Mouse (Mus musculus) cerebral cortex, adult 2 months (tissue): ENCODE results near the gene Cntfr.

Source experiments
- WGBS: fragments of 180-500 bp; shearing (Covaris S2); methylation state at CpG from one replicate; pipeline ENCODE4 v1.1.7; 2018; 5-methylcytosine and 5-hydroxymethylcytosine counted together

The Cntfr gene

DNA sequence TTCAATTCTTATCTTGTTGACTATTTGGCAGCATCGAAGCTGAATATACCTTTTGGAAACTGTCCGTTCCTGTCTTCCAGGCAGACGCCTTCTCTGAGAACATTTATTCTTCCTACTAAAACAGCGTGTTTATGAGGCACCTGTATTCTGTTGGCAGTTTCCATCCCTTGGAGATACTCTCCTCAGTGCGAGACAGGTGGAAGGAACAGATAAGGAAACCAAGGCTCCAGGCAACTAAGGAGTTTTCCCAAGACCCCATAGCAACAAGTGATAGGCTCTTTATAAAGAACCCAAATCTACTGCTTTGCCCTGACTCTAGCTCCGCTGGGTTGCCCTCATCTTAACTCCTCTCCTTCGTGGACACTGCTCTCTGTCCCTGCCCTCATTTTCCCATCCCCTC is 48.3 kb downstream of the Cntfr start:
- 73% methylated on average over 7 of the region's 7 CpGs for WGBS

DNA sequence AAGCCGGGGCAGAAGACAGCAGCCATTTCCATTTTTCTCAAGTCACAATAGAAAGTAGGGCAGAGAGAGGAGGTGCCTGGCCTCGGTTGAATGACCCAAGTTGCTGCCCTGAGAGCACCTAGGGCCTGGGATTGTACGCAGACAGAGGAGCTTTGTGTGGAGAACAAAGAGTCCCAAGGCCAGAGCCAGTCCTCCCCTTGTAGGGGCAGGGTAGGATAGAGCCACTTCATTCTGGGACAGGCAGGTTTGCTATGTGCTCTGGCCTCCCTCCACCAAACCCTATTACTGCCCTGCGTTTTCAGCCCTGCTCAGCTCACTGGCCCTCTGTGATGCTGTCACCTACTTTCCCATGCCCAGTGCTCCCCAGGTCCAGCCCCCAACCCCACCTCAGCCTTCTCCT is 48.7 kb downstream of the Cntfr start:
- 63% methylated on average over 4 of the region's 4 CpGs for WGBS

DNA sequence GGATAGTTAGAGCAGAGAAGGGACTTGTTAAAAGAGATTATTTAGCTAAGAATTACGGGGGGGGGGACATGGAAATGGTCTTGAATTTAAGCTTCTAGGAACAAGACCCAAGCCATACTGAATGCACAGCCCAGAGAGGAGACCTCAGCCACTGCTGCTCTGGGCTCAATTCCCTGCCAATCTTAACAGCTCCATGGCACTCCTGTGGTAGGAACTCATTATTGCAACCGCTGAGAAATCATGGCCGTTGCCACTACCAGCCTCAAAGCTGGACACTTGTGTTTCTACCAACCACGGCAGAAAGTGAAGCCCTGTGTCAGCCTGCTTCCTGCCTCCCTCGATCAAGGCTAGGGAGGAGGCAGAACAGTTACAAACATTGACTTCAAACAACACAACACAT is 51.4 kb downstream of the Cntfr start:
- 33% methylated on average over 5 of the region's 5 CpGs for WGBS

DNA sequence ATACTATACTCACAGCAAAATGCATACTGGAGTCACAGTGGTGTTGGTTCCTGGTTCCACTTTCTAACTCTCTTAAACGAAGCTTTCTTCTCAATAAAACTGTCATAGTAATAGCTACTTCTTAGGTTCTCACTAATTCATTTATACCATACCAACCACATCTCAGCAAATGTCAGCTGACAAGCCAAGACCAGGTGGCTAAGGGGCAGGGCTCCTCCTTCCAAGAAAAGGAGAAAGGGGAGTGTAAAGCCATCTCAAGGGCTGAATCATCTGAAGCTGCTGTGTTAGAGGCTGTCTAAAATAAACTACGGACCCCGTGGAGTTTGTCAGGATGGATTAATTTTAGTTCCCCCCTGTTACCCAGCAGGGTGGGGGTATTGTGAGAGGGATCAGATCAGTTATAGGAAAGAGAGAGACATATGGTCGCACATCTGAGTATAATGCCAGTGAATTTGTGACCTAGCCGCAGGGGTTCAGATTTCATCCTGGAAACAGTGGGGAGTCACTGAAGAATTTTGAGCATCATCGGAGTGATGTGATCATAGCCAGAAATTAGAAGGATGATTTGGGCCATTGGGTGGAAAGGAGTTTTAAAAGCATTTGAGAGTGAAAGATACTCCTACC is 55.6 kb downstream of the Cntfr start:
- WGBS = 74% methylated on average over 6 of the region's 6 CpGs

DNA sequence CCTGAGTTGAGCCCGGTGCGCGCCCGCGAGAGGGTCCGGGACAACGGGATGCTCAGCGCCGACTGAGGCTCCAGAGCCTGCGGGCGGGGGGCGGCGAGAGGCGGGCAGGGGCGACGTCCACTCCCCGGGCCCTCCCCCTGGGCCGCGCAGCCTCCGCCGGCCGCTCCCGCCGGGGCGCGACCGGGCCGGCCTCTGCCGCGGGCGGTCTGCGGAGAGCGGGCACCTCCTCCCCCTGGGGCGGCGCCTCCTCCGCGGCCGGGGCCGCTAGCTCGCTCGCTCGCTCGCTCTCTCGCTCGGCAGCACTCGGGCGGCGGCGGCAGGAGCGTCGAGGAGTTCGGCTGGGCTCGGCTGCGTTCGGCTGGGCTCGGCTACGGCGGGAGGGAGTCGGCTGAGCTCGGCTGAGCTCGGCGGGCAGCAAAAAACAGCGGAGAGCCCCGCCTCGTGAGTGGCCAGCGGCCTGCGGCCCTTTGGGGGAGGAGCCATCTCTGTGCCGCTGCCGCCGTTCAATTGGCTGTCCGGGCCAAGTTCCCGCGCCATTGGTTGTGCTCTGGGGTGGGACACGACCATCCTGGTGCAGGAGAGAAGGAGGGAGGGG is 56.9 kb downstream of the Cntfr start, which contains the start of gene Enho:
Gene Enho, minus strand, starts transcription at position 412 of the 595 bp plus-strand sequence.
- under 1% methylated on average over 70 of the region's 74 CpGs for WGBS

DNA sequence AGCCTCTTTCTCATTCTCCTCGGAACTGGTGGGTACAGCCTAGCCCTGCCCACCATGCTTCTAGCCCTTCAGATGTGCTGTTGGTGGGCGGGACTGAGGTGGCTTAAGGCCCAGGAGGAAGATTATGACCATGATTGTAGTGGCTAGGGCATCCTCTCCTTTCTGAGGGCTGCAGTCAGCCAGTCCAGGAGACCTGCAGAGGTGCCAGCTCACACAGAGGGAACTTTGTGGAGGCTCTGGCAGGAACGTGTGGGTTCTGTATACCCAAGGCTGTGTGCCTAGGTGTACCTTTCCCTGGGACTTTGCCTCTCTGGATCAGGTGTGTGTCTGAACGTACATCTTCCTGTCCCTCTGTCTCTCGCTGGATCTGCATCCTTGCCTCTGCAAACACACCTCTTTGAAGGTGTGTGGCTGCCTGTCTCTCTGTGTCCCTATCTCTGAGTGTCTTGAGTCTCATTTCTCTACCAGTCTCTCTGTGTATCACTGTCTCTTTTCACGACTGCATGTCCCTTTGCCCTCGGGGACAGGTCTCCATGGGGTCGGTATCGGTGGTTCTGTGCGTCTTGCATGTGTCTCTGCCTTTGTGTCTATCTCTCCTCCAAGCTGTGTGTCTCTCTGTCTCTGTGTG is 57.6 kb downstream of the Cntfr start:
- WGBS = 22% methylated on average over 10 of the region's 10 CpGs

DNA sequence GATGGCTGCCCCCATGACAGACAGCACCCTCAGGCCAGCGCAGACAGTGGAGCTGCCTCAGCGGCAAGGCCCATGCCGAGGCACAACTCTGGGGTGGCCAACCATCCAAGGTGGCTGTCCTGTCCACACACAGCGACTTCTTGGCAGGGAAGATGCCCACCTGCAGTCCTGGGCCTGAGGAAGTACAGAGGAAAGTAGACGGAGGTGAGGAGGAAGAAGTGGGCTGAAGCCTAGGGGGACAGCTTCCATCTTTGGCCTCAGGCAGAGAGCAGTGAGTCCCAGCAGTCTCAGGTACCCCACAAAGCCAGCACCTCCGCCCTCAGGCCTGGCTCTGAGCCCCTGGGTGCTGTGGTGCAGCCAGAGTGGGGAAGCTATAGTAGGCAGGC is 58.1 kb downstream of the Cntfr start:
- WGBS = 74% methylated on average over 6 of the region's 6 CpGs

DNA sequence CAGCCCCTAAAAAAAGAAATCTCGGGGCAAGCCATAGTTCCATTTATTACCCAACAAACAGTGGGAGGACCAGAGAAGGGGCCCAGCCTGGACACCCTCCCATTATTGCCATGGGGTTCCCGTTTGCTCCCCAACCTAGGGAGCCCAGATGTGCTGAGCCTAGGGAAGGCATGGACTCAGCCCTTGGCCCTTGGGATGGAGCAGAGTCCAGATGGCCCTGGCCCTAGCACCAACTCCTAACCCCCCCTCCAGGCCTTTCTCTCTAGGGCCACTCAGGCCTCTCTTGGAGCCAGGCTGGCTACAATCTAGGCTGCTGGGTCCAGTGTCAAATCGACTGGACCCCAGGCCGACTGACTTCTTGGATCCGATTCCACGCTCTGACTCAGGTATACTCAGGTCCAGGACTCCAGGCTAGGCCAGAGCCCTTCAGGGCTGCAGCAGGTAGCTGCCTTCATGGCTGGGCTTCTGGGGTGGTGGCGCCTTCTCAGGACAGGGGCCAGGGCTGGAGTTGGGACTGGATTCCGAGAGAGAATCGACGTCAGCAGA is 58.6 kb downstream of the Cntfr start:
- WGBS = 88% methylated on average over 10 of the region's 10 CpGs

DNA sequence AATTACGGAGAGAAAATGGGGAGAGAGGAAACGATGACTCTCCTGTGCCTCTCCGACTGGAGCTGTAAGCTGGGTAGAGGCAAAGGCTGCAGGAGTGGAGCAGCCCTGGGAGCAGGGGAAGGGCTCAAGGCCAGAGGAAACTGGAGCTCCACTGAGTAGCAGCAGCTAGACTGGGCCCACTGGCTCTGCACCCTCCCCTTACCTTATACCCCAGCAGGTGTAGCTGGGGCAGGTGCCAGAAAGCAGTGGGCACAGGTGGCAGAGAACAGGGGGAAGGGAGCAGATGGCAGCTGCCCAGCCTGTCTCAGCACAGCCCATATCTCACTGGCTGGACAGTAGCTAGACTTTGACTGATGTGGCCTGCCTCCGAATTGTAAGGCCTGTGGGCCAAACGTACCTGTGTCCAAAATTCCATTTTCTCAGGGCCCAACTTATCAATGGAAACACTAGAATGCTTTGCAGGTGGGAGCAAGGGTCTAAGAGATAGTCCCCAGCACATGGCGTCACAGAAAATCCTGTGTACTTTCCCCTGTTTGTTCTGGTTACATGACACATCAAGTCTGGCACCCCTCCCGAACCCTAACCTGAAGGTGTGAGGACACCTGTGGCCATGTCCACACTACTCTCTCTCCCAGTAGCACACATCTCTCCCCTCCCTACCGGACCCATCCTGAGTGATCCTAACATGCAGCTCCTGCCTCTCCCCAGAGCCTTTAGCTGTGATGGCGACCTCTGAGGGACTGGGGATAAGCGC is 59.8 kb downstream of the Cntfr start:
- 84% methylated on average over 10 of the region's 10 CpGs for WGBS

DNA sequence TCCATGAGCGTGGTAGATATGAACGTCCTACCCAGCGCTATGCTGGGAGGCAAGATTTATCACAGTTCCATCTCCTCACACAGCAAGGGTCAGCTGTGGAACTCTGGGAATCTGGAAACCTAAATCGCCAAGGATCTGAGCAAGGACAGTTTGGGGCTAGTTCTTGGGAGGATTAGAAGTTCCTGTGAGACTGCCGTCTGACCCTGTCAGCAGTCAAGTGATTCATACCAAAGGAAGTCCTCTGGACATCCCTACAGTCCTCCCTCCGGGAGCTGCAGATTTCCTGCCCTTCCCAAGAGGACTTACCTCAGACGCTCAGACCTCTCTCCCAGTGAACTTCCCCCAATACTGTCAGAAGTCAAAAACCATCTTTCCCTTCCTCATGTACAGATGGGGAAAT is 60.5 kb downstream of the Cntfr start:
- WGBS = 75% methylated on average over 7 of the region's 7 CpGs

DNA sequence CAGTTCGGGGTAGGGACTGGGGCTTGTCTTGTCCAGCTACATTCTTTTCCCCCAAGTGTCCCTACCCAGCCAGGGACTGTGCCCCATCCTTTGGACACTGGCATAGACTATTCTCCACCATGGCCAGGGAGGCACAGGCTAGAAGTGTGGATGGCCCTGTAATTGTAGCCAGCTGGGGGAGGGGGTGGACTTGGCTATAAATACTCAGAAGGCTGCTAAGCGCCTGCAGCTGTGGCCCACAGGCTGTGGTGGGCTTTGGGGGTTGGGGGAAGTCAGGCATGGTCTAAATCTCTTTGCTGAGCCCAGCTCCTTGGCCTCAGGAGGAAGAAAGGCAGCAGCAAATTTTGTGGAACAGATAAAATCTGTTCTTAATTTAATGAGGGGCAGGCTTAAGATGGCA is 61.0 kb downstream of the Cntfr start:
- WGBS = 67% methylated on average over 2 of the region's 2 CpGs

DNA sequence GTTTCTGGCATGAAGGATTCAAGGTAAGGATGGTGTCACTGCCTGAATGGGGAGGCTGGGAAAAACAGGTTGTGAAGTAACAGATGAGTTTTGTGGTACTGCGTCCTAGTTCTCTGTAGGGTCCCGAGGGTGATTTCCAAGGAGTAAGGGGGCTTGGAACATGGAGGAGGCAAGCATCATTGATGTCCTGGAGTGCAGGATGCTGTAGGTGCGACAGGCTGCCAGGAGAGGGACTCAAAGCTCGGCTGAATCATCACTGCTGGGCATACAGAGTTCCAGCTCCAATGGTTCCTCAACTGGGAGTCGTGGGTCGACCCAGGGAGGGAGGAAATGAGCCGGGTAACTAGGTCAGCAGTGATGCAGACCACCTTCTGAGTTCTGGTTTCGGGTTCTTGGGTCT is 61.7 kb downstream of the Cntfr start:
- WGBS = 82% methylated on average over 8 of the region's 8 CpGs

DNA sequence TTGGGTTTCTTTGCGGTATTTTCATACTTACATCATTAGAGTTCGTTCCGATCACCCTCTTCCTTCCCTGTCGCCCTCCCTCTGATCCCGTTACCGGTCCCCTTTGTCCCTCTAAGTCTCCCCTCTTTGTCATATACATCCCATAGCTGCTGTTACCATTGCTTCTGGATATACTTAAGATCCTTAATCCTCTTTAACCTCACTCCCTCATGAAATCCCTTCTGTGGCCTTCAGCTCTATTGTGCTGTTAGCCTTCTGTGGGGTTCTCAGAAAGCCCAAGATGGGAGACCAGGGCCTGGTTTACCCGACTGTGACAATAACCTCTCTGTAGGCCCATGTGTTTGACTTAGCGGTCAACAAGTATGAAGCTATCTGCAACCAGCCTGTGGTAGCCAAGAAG is 62.3 kb downstream of the Cntfr start:
- WGBS = 94% methylated on average over 8 of the region's 8 CpGs

DNA sequence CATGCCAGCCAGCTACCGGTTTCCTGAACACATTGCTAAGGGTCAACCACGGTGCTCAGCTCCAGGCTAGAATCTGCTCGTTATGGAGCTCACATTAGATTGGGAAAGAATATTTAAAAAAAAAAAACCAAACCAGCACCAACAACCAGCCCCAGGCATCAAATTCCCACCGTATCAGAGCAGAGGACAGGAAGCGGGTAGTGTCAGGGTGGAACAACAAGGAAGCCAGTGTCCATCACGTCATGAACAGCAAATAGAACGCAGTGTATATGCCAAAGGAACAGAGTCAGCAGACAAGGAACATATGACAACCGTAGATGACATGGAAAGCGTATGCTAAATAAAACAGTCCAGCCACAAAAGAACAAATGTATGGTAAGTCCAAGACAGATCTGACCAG is 63.9 kb downstream of the Cntfr start:
- WGBS = 80% methylated on average over 9 of the region's 9 CpGs

DNA sequence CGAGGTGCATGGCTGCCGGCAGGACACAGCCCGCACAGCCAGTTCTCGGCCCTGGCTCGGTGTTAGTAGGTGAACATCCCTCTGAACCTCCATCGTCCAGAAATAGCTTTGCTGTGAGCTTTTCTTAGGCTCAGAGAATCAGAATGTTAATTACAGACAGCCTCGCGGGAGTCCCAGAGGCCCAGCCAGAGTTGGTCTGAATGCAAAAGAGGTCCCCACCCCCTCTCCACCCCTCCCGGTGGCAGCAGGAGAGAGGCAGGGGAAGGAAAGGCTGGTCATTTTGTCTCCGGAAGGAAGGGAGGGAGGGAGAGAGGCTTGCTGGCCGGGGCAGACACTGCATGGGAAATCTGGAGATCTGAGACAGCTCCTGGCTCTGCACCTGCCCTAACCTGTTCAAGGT is 65.5 kb downstream of the Cntfr start:
- 21% methylated on average over 11 of the region's 11 CpGs for WGBS

DNA sequence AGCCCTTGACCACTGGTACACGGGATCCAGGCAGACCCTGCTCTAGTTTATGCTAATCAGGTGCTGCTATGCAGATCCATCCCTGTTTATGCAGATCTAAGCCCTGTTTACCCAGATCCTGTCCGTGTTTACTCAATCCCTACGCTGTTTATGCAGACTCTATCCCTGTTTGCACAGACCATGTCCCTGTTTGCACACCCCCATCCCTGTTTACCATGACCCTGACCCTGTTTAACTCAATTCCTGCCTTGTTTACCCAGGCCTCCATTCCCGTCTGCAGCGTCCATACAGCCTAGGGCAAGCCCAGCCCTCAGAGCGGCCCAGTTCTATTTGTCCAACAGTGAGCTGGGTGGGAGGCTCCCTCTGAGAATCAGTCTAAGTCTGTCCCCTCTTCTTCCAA is 66.7 kb downstream of the Cntfr start:
- 73% methylated on average over 6 of the region's 6 CpGs for WGBS

DNA sequence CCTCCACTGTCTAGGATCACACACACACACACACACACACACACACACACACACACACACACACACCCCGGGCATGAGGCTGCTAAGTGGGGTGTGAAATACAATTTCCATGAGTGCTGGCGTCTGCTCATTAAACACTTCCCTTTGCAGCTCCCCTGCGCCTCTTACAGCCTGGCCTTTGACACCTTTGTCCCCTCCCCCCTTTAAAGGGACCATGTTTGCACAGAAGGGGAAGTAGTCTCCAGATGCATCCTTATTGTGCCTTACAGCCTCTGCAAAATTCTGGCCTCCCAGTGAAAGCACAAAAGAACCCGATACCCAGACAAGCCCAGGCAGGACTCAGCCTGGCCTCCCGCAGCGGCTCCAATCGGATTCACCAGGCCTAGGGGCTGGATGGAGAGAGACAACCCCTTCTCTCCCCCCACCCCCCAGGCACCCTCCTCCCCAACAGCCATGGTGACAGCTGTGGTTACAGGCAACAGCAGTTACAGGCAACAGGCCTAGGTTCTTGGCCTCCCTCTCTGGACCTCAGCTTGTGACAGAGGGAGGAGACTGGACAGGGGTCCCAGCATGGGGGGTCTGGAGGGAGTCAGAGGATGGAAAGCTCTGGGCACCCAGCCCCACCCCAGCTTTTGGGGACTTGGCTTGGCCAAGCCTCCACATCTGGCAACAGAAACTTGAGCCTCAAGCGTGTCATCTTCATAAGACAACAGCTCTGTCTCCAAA is 68.5 kb downstream of the Cntfr start:
- 55% methylated on average over 8 of the region's 8 CpGs for WGBS

DNA sequence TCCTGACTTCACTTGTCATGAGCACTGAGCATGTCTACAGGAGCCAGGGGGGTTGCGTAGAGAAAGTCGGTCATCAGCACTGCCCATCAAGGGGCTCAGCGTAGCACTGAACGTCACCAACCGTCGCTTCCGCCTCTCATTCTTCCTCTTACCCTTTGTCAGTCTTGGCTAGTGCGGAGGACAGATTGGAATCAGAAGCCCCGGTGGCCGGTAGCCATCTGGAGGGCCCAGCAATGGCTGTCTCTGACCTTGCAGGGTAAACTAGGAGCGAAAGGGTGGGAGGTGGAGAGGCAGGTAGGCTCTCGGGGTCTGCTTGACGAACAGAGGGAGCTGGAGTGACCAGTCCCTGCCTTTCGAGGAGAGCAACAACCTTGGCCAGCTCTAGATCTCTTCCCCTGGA is 74.8 kb downstream of the Cntfr start:
- WGBS = 94% methylated on average over 14 of the region's 14 CpGs

DNA sequence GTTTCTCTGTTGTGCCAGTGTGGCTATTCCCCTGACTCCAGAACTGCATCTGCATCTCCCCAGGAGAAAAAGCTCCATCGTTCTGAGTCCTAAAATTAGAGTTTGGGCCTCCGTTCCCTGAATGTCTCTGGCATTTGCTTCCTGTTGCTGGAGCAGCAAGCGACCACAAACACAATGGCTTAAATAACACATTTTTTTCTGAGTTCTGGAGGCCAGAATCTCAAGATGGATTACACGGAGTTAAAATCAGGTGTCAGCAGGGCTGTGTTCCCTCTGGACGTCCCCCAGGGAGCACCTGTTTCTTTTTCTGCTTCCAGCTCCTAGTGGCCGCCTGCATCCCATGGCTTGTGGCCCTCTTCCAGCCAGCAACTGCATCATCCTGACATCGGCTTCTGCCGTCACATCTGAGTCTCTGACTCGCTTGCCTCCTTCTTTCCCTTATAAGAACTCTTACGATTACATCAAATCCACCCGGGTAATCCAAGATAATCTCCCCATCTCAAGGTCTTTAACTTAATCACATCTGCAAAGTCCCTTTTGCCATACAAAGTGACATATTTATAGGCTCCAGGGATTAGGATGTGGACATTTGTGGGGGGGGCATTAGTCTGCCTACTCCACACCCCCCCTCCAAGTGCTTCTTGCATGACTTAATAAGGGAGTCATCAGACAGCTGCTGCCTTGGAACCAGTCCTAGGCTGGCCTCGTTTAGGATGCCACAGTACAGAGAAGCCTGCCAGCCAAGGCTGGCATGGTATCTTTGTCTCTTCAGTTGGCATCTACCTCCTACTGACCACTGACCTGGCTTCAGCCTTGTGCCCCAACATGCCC is 77.8 kb downstream of the Cntfr start:
- 46% methylated on average over 12 of the region's 12 CpGs for WGBS

DNA sequence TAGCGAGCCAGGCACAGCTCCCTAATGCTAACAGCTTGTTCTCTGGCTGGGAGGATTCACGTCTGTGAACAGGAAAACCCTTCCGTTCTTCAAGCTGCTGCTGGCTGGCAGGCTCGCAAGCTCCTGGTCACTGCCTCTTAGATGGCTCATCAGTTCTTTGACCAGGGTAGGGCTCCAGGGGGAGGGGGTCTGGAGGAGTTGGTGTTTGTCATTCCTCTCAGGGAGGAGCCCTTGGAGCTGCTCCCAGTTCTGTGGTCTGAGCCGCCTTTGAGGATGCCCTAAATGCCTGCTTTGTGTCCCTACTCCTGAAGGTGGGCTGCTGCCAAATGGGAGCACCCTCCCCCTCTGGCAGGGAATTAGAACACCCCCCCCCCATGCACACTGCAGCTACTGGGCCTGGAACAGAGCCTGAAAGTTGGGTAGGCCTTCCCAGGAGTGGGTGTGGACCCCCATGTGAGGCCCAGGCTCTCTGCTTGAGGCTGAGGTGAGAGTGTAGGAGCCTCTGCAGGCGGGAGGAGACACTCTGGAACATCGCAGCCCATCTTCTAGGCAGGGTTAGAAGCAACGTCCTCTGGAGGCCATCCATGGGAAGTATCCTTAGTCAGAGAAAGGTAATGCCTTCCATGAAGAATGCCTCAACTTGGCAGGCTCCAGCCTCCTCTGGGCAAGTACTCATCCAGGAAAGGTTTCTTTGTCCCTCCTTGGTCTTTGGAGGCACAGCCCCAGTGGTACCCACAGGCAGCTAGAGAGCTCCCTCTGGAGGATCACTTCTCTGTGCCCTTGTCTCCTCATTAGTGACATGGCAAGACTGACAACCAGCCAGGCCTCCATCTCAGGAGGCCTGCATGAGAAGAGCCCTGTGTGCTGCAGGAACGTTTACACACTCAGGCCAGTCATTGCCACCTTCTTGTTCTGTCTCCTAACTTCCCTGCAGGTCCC is 81.0 kb downstream of the Cntfr start:
- WGBS = 52% methylated on average over 9 of the region's 9 CpGs
